Mouse (Mus musculus): ENCODE measurements around the gene Aicda.

Gene Aicda

DNA sequence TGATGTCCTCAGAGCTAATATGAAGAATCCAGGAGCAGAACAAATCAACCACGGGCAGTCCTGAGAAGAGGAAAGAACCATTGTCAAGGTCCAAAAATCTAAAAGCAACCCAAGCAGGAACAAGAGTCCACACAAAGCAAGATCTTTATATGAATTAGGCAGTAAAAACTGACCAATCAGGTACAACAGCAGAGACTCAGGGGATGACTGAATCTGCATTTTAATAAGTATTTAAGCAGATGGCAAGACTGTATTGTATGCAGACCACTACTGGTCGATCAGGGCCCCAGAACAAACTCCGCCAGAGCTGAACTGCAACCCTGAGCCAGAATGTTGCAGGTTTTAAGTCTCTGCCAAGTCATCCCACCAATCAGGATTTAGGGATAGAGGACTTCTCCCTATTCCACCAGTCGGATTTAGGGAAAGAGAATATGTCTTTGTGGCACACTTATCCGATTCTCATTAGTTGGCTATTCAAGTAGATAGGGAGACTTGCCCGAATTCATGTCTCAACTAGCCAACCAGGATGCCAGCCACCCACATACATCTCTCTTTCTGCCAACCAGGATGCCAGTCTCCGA is 46.6 kb downstream of the Aicda start:
- DNase-seq (ENCODE audit: low read depth, low spot score): no peak

DNA sequence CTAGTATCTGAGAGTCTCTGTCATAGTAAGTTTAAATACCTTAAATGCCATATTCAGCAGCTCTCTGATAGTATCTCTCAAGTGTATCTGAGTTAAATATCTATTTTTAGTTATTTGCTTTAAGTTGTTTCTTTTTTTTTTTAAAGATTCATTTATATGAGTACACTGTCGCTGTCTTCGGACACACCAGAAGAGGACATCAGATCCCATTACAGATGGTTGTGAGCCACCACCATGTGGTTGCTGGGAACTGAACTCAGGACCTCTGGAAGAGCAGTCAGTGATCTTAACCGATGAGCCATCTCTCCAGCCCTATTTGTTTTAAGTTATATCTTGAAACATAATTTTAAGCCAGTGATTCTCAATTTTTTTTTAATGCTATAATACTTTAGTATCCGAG is 47.4 kb downstream of the Aicda start:
- no peak for DNase-seq (ENCODE audit: low read depth, low spot score)

DNA sequence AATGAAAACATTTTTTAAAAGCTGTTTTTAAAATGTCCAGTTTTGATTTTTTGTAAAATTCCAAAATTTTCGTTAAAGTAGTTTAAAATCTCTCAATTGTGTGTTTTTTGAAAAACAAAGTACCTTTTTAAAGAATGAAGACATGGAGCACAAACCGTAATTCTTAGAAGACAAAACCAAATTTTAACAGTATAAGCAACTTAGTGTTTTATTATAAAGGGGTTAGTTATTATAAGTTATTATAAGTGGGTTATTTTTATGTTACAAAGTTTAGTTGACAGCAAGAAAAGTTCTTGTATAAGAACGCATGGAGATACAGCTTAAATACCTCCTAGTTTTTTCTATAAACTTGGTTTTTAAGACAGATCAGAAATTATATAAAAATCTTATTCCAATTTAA is 48.0 kb downstream of the Aicda start:
- no peak for DNase-seq (ENCODE audit: low read depth, low spot score)

DNA sequence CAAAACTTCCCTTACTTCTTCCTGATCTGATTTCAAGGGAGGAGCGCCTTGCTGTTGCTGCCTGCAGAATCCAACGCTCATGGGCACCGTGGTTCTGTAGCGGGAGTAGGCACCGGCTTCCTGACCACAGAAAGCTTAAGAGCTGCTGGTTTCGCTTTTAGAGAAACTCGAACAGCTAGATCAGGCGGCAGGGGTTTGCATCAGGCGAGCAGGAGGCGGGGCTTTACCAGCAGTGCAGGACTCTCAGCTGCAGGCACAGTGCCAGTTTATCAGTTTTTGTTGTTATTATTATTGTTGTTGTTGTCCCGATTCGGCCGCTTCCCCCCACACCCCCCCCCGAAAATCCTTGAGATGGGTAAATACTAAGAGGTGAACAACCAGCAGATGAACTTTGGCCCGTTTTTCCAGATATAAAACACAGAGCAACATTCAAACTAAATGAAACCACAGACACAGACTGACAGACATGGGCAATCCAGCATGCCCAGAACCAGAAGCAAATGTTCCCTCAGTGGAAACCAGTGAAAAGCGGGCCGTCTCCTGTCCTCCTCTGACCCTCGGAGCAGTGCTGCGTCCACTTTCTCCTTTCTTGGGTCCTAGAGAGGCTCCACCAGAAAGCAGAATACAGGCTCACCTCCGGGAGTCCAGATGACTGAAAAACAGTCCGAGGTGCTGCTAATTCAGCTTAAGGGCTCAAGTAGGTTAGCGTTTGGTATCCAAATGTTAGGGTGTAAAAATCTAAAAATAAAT is 48.8 kb downstream of the Aicda start, which contains the start of gene Apobec1:
Gene Apobec1, minus strand, starts transcription at position 203 of the 750 bp plus-strand sequence.
- no peak for DNase-seq (ENCODE audit: low read depth, low spot score)

DNA sequence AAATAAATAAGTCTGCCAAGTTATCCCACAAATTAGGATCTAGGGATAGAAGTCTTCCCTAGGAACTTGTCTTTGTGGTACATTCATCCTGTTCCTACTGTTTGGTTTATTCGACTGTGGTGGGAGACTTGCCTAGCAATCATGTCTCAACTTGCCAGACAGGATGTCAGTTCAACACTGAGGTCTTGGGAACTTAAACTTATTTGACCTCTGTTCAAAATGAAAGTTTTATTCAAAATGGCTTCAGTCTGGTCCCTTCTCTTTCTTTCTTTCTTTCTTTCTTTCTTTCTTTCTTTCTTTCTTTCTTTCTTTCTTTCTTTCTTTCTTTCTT is 49.4 kb downstream of the Aicda start:
- DNase-seq (ENCODE audit: low read depth, low spot score): no peak

DNA sequence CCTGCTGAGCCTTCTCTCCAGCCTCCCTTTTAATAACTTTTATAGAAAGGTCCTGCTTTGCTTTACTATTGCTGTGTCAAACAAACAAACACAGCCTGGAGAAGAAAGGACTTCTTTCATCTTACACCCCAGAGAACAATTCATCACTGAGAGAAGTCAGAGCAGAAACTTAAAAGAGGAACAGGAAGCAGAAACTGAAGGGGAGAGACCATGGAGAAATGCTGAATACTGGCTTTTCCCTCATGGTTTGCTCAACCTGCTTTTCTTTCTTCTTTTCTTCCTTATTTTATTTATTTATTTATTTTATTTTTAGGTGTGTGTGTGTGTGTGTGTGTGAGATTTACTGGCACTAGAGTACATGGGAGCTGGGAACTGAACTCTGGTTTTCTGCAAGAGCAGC is 50.7 kb downstream of the Aicda start:
- DNase-seq (ENCODE audit: low read depth, low spot score): no peak

DNA sequence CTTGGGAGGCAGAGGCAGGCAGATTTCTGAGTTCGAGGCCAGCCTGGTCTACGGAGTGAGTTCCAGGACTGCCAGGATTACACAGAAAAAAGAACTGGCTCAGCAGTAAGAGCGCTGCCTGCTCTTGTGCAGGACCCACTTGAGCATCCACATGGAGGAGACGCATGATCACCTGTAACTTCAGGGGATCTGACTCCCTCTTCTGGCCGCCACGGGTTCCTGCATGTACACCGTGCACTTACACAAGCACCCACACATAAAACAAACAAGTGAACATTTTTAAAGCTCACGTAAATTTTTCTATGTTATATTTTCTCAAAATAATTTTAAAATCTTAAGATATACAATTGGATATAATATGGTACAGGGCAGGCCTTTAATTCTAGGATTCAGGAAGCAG is 51.9 kb downstream of the Aicda start:
- no peak for DNase-seq (ENCODE audit: low read depth, low spot score)

DNA sequence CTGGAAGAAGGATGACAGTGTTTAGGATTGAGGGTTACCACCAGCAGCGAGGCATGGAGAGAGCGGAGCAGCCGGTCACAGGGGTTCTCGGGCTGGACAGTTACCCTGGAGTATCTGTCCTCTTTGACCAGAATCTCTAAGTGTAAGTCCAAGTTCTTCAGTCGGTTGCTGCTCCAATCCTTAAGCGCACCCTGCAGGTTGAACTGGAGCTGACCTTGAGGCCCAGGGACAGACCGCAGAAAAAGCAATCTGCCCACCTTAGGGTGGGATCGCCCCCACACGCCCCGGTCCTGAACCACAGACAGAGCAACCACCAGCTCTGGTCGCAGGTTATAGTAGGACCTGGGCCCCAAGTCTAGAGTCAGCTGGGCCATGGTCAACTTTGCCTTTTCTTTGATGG is 53.1 kb downstream of the Aicda start:
- DNase-seq (ENCODE audit: low read depth, low spot score): no peak

DNA sequence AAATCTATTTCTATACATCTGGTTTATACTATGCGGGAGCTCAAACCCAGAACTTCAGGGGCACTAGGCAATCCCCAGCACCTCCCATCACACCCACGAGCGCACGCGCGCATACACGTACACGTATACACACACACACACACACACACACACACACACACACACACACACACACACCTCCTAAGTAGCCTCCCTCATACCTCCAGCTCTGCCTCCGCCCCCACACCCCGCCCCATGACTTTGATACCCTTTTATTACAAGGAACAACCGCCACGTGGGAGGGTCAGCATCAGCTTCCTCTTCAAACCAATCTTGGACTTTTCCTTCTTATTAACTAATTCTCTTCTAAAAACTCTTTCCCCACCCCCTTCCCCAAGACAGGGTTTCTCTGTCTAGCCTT is 54.1 kb downstream of the Aicda start:
- no peak for DNase-seq (ENCODE audit: low read depth, low spot score)

DNA sequence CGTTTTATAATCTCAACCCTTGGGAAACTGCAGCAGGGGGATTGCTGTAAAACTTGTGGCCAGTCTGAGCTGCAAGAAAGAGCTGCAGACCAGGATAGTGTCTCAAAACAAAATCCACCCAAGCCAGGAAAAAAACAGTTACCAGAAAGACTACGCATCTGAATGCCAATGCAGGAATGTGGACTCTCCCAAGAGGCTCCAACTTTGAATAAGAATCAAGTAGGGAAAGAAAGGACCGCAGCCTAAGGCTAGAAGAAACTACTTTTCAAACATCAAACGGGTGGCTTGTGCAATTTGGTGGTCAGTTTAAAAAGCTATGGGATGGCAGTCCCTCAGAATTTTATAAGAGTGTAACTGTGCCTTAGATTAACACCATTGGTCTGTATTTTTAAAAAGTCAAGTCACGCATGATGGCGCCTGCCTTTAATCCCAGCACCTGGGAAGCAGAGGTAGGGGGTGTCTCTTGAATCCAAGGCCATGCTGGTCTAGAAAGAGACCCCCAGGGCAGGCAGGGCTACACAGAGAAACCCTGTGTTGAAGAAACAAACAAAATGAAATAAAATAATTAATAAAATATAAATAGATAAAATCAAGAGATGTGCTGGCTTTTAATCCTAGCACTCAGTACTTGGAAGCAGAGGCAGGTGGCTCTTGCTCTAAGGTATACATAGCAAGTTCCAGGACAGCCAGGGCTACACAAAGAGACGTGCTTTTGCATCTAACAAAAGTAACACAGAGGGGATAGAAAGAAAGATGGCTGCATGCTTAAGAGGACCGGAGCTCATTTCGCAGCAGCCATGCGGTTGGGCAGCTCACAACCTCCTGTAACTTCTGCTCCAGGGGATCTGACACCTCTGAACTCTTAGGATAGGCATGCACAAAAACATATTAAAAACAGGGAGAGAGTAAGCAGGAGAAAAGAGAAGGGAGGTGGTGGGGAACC is 55.1 kb downstream of the Aicda start:
- no peak for DNase-seq (ENCODE audit: low read depth, low spot score)

DNA sequence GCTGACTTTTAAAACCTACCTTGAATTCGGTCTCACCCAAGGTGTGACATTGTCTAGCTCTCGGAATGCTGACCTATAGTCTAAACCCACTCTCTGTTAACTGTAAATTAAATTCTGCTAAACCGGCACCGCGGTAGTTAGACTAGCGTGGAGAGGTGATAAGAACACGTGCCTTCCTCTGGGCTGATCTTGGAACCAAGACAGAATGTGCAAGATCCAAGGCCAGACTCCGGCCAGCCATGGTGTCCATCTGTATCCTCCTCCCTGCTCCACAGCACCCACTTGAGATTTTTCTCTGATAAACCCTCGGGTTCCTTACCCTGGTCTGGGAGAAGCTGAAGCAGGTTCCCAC is 55.8 kb downstream of the Aicda start:
- DNase-seq (ENCODE audit: low read depth, low spot score): no peak

DNA sequence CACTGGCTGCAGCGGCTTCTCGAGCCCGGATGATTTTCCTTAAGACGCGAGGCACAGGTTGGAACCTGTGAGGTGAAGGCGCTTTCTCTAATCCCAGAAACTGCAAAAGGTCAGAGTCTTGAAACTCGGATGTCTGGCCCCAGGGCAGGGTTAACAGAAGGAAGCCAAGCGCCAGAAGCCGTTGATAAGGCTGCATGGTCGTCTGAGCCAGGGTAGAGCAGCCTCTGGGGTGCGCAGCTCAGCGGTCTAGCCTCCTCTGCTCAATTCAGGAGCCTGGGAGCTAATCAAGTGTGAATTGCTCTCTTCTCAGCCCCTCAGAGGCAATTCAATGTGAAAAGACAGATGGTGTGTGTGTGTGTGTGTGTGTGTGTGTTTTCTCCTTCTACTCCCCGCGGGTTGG is 56.2 kb downstream of the Aicda start, which contains the start of gene Gdf3:
Gene Gdf3, minus strand, starts transcription at position 317 of the 400 bp plus-strand sequence.
- DNase-seq (ENCODE audit: low read depth, low spot score): no peak

DNA sequence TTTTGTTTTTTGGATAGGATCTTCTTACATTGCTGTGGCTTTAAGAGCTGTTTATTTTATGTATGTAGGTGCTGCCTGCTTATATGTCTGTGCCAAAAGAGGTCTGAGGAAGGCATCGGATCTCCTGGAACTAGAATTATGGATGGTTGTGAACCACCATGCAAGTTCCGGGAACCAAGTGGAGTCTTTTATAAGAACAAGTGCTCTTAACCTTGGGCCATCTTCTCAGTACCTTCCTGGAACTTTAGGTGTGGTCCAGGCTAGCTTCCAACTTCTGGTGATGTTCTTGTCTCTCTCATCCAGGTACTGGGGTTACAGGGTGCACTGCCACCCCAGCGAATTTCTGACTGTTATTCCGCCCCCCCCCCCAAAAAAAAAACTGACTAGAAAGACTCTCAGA is 58.8 kb downstream of the Aicda start:
- DNase-seq (ENCODE audit: low read depth, low spot score): no peak
